Mouse (Mus musculus) small intestine, adult 2 months (tissue): Measurements from ENCODE around the gene Rps11.

Experiments used
- CTCF ChIP-seq: fragments of 200-500 bp; IDR thresholded peaks from 2 replicates; pipeline ENCODE4 v1.5.1; 2012; ENCODE audit warnings: low read depth, mild to moderate bottlenecking, control low read depth, inconsistent platforms, low read length, moderate library complexity, mixed read lengths; ENCODE audit not compliant: insufficient replicate concordance, insufficient read length; ENCODE audit errors: extremely low read depth
- POLR2A ChIP-seq: fragments of 200-500 bp; IDR thresholded peaks from 2 replicates; pipeline ENCODE4 v1.6.1; 2012; ENCODE audit warnings: low read depth, mild to moderate bottlenecking, control low read depth, inconsistent platforms, low read length, moderate library complexity

GRCm38 (mm10) chr7:45097479-45097878, 26.8 kb downstream of the Rps11 start:
- no peak for TF ChIP-seq CTCF
- TF ChIP-seq POLR2A, result no peak
